Mouse (Mus musculus): Measurements from ENCODE around the gene Ybey.
A peak's percentile ranks its signal among the peaks of the same experiment; 100 is the strongest.

The Ybey gene

GRCm38 (mm10) chr10:76468203-76469162 is at the start of gene Ybey, which contains the start of gene Mcm3ap:
Gene Ybey (minus strand): TSS chr10:76469114.
Gene Mcm3ap (plus strand): TSS chr10:76468927.
- DNase-seq: peak; percentile 94

GRCm38 (mm10) chr10:76512965-76513583 is 44.2 kb upstream of the Ybey start:
- DNase-seq: peak; percentile 86

GRCm38 (mm10) chr10:76505865-76506264 is 37.0 kb upstream of the Ybey start:
- DNase-seq: no peak

DNA sequence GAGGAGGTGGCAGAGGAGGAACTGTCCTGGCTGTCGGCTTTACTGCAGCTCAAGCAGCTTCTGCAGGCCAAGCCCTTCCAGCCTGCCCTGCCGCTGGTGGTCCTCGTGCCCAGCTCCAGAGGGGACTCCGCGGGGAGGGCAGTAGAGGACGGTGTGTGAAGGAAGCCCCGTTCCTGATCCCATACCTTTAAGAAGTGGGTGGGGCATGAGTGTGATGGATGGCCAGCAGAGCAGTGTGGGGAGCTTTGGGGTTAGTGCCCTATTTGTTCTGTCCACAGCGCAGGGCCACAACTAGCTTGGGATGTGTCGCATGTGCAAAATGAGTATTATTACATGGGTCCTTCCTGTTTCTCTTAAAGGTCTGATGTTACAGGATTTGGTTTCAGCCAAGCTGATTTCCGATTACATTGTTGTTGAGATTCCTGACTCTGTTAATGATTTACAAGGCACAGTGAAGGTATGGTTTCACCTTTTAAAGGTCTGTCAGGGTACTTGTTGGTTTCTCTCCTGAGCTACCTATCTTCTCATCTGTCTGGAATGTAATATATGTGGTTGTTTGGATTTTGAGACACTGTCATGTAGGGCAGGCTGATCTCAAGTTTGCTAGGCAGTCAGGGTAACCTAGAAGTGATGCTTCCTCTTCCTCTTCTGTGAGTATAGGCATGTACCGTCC is 35.5 kb upstream of the Ybey start:
- no peak for DNase-seq

GRCm38 (mm10) chr10:76497522-76497921 is 28.6 kb upstream of the Ybey start:
- DNase-seq: no peak

DNA sequence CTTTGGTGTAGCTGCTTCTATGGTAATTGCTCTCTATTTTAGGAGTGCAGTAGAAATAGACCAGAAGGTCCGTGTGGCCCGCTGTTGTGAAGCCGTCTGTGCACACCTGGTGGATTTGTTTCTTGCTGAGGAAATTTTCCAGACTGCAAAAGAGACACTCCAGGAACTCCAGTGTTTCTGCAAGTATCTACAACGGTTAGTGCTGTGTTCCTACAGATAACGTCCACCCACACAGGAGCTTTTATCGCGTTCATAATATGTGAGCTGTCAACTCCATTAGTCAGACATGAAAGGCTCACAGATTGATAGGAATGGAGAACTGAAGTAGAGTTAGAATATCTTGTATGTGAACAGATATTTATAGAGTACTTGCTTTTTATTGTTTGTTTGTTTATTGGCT is 27.5 kb upstream of the Ybey start:
- DNase-seq: no peak

- no peak for DNase-seq
These were observed 26.6 kb upstream of the Ybey start for GRCm38 (mm10) chr10:76495501-76495900.

DNA sequence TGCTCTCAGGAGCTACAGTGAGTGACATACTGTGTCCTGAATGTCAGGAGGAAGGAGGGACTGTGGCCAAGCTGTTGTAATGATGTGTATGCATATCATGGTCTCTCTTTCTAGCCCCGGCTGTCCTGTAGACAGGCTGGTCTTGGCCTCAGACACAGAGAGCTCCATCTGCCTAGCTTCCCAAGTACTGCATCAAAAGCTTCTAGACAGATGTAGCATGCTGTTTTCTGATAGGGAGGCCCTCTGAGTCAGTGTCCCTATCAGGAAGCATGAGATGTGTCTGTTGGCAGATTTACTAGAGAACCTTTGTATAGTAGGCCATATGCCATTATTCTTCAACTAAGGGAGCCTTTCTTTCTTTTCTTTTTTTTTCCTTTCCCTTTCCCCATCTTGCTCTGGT is 24.6 kb upstream of the Ybey start:
- DNase-seq: no peak

GRCm38 (mm10) chr10:76489205-76489604 is 20.3 kb upstream of the Ybey start:
- DNase-seq: no peak

GRCm38 (mm10) chr10:76488265-76488664 is 19.4 kb upstream of the Ybey start:
- no peak for DNase-seq

DNA sequence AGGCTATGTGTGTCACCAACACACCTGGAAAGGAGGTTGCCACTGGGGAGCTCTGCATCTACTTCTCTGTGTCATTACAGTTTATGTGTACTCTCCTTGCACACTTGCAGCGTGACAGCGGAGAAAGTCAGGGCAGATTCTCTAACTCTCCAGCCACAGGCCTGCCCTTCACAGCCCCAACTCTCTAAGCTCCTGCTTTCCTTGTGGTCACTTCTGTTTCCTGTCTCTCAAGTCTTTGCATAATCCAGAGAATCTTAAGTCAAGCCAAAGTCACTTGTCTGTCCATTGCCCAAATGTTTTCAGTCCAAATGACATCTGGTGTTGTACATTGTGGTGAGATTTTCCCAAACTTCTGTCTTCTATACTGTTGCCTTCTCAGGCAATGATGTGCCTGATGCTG is 17.4 kb upstream of the Ybey start:
- DNase-seq: no peak

DNA sequence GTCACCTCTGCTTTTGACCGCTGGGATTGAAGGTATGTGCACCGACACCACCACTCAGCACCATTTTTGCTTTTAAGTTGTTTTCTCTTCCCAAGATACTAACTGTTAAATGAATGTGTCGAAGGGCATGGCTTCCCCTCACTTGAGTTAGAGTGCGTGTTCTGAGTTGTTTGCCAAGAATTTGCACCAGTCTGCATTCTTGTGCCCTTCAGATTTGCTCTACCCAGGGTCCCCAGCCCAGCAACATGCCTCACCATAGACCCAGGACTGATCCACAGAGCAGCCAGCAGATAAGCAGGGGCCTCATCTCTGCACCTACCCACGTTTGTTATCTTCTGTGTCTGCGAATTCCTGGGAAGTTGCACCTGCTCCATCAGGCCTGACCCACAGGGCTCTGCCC is 12.6 kb upstream of the Ybey start:
- no peak for DNase-seq

DNA sequence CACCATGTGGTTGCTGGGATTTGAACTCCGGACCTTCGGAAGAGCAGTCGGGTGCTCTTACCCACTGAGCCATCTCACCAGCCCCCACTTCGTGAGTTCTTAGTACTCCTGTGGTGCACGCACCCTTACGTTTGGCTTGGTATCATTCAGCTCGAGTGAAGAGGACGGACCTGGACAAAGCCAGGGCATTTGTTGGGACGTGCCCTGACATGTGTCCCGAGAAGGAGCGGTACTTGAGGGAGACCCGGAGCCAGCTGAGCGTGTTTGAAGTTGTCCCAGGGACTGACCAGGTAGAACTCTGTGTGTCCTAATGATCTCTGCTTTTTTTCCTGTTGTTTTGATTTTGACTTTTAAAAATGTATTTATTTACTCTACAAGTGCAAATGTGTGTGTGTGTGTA is 11.9 kb upstream of the Ybey start:
- DNase-seq: no peak

GRCm38 (mm10) chr10:76473759-76474158 is 4.8 kb upstream of the Ybey start:
- DNase-seq: no peak

- no peak for DNase-seq
These were observed 6.2 kb downstream of the Ybey start for GRCm38 (mm10) chr10:76462721-76463120.

DNA sequence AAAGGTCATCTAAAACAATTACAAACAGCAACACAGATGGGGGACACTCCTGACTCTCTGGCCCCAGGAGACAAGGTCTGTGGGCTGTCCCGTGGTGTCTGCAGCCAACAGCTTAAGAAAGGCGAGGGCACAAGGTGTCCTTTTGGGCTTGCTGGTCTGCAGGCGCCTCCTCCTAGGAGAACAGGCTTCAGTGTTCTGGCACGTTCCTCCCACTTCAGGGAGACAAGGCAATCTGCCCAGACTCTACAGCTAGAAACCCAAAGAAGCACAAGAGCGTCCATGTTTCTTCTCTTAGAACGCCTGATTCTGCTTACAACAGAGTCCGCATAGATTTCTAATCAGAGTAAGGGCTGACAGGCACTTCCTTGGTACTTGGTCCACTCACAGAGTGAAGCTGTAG is 6.6 kb downstream of the Ybey start:
- no peak for DNase-seq

DNA sequence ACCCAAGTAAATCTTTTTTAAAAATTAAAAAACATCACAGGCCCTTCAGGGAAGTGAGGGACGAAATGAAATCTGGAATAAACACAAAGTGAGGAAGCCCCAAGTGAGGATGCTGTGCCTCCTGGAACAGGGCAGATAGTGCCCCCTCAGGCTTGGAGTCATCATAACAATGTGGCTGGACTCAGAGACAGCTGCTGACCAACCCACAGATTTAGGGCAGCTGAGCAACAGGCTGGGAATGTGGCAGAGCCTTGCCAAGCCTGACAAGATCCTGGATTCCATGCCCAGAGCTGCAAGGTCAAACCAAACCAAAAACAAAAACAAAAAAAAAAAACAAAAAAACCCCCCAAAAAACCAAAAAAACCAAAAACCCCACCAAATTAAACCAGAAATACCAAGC is 7.7 kb downstream of the Ybey start:
- no peak for DNase-seq

DNA sequence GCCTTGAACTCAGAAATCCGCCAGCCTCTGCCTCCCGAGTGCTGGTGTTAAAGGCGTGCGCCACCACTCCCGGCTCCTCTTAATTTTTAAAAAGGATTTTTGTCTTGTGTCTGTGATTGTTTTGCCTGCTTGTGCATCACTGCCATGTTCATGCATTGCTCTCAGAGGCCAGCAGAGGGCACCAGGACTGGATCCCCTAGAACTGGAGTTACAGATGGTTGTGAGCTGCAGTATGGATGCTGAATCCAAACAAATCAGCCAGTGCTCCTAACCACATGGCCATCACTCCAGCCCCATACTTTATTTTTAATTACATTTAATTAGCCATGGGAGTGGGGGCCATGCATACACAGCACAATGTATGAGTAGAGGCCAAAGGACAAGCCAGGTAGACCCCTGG is 13.6 kb downstream of the Ybey start:
- peak; percentile 56 for DNase-seq

GRCm38 (mm10) chr10:76448851-76449250 is 20.1 kb downstream of the Ybey start, which contains the start of gene 2610028H24Rik:
Gene 2610028H24Rik (plus strand): TSS chr10:76449081.
- no peak for DNase-seq

- no peak for DNase-seq
These were observed 21.3 kb downstream of the Ybey start for GRCm38 (mm10) chr10:76447406-76448229.

GRCm38 (mm10) chr10:76445996-76446681 is 22.8 kb downstream of the Ybey start:
- DNase-seq: no peak
